Mouse (Mus musculus) midbrain, embryonic 12.5 days (tissue): ENCODE data around the gene Phlpp2. TPM values are rescaled to one million over a fixed set of nuclear protein-coding genes. Genes with fewer than 3 reads are reported as not detected.

Experiments
- ATAC-seq: fragments of 200-750 bp; cut with Nextera tagmentation; 2 replicates; pipeline ENCODE4 v1.8.0; 2017; ENCODE audit warnings: low read depth, moderate TSS enrichment, moderate library complexity; ENCODE audit not compliant: low FRiP score
- H3K27ac ChIP-seq: fragments of 300-500 bp; sonication (generic); replicated peaks from 2 replicates; pipeline ENCODE4 v1.5.1; 2016; ENCODE audit warnings: mild to moderate bottlenecking
- H3K27me3 ChIP-seq: fragments of 300-500 bp; sonication (generic); 2 replicates; pipeline ENCODE4 v1.6.1; 2016; ENCODE audit warnings: mild to moderate bottlenecking
- H3K36me3 ChIP-seq: fragments of 300-500 bp; sonication (generic); 2 replicates; pipeline ENCODE4 v1.6.1; 2016
- H3K4me1 ChIP-seq: fragments of 300-500 bp; sonication (generic); 2 replicates; pipeline ENCODE4 v1.6.1; 2016
- H3K4me2 ChIP-seq: fragments of 300-500 bp; sonication (generic); replicated peaks from 2 replicates; pipeline ENCODE4 v1.6.1; 2016; ENCODE audit warnings: mild to moderate bottlenecking, moderate library complexity
- H3K4me3 ChIP-seq: fragments of 300-500 bp; sonication (generic); 2 replicates; pipeline ENCODE4 v1.5.1; 2016; ENCODE audit warnings: mild to moderate bottlenecking
- H3K9ac ChIP-seq: fragments of 300-500 bp; sonication (generic); replicated peaks from 2 replicates; pipeline ENCODE4 v1.6.1; 2016; ENCODE audit warnings: mild to moderate bottlenecking, moderate library complexity
- H3K9me3 ChIP-seq: fragments of 300-500 bp; sonication (generic); 2 replicates; pipeline ENCODE4 v1.6.1; 2016; ENCODE audit warnings: mild to moderate bottlenecking
- WGBS: fragments of 180-500 bp; shearing (Covaris S2); methylation state at CpG from one replicate; pipeline ENCODE4 v1.1.7; 2016; 5-methylcytosine and 5-hydroxymethylcytosine counted together
- polyA plus RNA-seq: library from polyadenylated mRNA; unstranded; fragments of >200 nt; fragmentation: Nextera tagmentation; extraction: Ambion mirVana; gene quantifications from 2 replicates; pipeline ENCODE4 v1.2.1, GENCODE M21; 2016

The Phlpp2 gene
- polyA plus RNA-seq, 1 experiment from 2014 or later = 3.9 TPM

DNA sequence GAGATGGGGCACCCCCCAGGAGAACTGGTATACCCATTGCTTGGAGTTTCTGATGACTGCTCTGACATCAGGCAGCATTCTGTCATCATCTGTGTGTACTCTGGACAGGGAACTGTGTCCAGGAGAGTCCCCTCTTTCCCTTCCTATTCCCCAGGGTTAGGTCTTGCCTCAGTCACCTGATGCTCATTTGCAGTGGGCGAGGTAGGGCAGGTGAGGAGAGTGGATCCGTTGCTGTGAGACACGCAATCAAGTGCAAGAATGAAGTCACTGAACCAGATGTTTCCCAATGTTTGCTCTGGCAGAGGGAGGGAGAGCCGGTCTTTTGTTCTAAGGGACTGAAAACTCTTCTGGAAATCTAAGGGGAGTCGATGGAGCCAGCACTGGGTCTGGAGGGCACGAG, 111.0 kb downstream of the Phlpp2 start:
- peaks cover 11% of the 10 kb centered on the region; the same call in 1 of the 2 replicates for H3K9me3 ChIP-seq
- WGBS = 78% methylated on average over 6 of the region's 6 CpGs

DNA sequence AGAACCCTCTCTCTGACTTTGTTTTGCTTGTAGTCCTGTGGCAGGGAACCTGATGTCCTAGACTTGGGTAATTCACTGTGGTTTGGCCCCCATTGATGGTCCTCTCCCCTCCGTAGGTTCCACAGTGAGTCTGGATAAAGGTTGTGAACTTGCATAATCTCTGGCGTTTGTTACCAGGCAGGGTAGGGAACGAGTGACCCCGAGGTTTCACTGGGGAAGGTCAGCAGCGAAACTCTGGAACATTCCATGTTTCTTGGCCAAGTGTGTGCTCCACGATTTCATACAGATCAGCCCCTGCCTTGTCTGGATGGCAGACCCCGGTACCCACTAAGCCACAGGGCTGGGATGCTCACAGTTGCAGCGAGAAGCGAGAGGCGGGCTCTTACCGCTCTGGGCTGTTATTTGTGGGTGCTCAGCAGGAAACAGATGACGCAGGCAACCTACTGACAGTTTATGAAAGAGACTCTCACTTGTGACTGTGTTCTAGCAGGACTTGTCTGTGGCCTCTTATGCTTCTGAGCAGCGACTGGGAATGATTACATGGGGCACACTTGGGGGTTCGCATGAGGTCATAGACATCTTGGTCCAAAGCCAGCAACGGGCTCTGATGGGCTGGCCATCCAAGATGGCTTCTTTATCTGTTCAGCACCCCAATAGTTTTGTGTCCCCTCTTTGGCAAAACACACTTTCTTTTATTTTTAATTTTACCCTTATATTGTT, 114.2 kb downstream of the Phlpp2 start:
- no peaks in the 10 kb centered on the region for H3K9me3 ChIP-seq
- no peaks in the 10 kb centered on the region for H3K36me3 ChIP-seq
- no peak for ATAC-seq
- H3K27ac ChIP-seq = no peak overlapping the region
- H3K4me2 ChIP-seq = no peak overlapping the region
- no peaks in the 10 kb centered on the region for H3K27me3 ChIP-seq
- H3K4me3 ChIP-seq = no peak overlapping the region
- no peak overlapping the region for H3K9ac ChIP-seq
- 74% methylated on average over 15 of the region's 15 CpGs for WGBS
- H3K4me1 ChIP-seq = no peaks in the 10 kb centered on the region

More for the DNA sequence above, 111.0 kb downstream of the Phlpp2 start:
- H3K27me3 ChIP-seq = no peaks in the 10 kb centered on the region
- ATAC-seq = no peak
- H3K4me3 ChIP-seq = no peak overlapping the region
- H3K36me3 ChIP-seq = no peaks in the 10 kb centered on the region
- no peak overlapping the region for H3K4me2 ChIP-seq
- no peak overlapping the region for H3K9ac ChIP-seq
- H3K27ac ChIP-seq = no peak overlapping the region
- H3K4me1 ChIP-seq = no peaks in the 10 kb centered on the region

DNA sequence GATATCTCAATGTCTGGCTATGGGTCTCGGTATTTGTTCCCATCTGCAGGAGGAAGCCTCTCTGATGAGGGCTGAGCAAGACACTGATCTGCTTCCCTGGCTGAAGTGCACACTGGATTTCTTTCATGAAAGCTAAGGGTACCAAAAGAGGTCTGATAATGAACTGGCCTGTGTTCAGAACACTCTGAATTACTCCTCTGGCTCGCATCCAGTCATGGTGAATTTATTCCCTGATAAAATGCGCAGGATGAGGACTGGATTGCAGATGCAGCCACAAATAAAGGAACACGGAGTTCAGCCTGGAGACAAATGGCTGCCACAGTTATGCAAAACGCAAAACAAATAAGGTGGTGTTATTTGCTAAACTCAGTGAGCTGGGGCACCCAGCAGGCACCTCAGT, 115.6 kb downstream of the Phlpp2 start:
- H3K4me3 ChIP-seq = no peak overlapping the region
- ATAC-seq = no peak
- no peaks in the 10 kb centered on the region for H3K4me1 ChIP-seq
- no peaks in the 10 kb centered on the region for H3K27me3 ChIP-seq
- no peak overlapping the region for H3K27ac ChIP-seq
- H3K9ac ChIP-seq = no peak overlapping the region
- 37% methylated on average over 5 of the region's 5 CpGs for WGBS
- H3K4me2 ChIP-seq = no peak overlapping the region
- no peaks in the 10 kb centered on the region for H3K9me3 ChIP-seq
- no peaks in the 10 kb centered on the region for H3K36me3 ChIP-seq

DNA sequence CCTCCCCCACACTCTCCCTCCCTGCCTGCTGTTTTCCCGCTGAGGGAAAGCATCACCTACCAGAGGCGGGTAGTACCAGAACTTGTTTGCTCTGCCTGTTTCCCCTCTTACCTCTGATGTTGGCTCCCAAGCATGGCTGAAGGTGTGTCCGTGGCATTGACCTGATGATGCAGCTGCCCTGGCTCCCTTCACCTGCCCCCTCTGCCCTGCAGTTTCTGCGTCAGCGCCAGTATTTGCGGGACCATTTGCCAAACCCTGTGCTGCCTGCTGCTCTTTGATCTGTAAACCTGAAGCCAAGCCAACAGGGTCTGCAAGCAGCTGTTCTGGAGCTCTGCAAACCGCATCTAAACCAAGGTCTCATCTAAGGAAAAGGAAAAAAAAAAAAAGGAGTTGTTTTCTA, 118.0 kb downstream of the Phlpp2 start:
- no peak for ATAC-seq
- no peaks in the 10 kb centered on the region for H3K9me3 ChIP-seq
- H3K27me3 ChIP-seq = no peaks in the 10 kb centered on the region
- 85% methylated on average over 7 of the region's 7 CpGs for WGBS
- no peaks in the 10 kb centered on the region for H3K4me1 ChIP-seq
- no peak overlapping the region for H3K9ac ChIP-seq
- H3K27ac ChIP-seq = no peak overlapping the region
- H3K4me3 ChIP-seq = no peak overlapping the region
- H3K36me3 ChIP-seq = no peaks in the 10 kb centered on the region
- H3K4me2 ChIP-seq = no peak overlapping the region

DNA sequence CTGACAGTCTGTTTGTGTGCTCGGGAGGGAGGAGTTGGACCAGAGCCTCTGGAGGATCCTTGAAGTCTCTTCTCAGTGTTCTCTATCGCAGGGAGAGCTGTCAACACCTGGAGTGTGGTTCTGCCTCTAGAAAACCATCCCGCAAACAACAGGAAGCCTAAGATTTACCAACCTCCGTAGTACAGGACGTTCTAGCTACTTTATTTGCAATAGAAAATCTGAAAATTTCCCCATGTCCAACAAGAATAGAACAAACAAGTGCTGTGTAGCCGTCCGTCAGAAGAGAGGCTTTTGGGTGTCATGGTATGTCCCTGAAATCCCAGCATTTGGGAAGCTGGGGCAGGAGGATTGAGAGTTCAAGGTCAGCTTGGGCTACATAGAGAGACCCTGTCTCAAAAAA, 119.4 kb downstream of the Phlpp2 start:
- no peak for ATAC-seq
- Histone ChIP-seq H3K36me3 (no peaks in the 10 kb centered on the region), H3K4me1 (no peaks in the 10 kb centered on the region), H3K27me3 (no peaks in the 10 kb centered on the region), H3K4me2 (no peak overlapping the region), H3K4me3 (no peak overlapping the region), H3K27ac (no peak overlapping the region), H3K9me3 (no peaks in the 10 kb centered on the region), H3K9ac (no peak overlapping the region)
- WGBS = 87% methylated on average over 7 of the region's 7 CpGs

DNA sequence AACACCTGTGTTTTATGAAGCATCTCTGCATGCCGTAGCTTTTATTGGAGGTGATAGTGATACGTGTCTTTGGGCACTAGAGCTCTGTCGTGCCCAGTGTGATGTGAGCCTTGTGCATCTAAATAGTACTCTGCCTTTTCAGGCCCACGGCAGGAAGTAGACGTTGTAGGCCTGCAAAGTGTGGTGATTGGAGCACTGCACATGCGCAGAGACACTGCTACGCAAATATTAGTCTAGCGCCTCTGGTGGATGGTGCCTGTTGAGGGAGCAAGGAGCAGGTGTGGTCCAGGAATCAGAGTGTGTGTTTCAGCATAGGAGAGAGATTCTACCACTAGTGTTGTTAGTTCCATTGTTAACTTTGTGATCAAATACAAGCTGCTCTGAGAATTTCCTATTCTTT, 120.8 kb downstream of the Phlpp2 start:
- no peaks in the 10 kb centered on the region for H3K4me1 ChIP-seq
- H3K36me3 ChIP-seq = no peaks in the 10 kb centered on the region
- ATAC-seq = no peak
- H3K4me3 ChIP-seq = no peak overlapping the region
- H3K27ac ChIP-seq = no peak overlapping the region
- H3K9ac ChIP-seq = no peak overlapping the region
- no peak overlapping the region for H3K4me2 ChIP-seq
- no peaks in the 10 kb centered on the region for H3K9me3 ChIP-seq
- 92% methylated on average over 8 of the region's 8 CpGs for WGBS
- no peaks in the 10 kb centered on the region for H3K27me3 ChIP-seq

DNA sequence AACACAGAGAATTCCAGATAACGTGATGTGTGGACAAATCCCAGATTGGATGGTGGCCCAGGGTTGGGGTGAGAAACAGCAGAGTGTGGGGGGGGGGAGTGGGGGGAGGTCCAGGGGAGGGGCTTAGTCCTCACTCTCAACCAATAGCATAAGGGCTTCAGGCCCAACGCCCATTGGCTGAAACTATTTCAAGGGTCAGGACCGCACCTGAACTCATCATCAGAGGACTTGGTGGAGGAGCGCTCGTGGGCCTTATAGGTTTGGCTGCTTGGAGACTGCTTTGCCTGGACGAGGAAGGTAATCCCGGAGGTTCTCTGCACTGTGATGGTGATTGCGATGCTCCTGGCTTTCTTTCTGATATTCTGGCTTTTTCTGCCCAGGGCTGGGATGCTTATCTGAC, 121.9 kb downstream of the Phlpp2 start, which contains the start of gene Tat:
Gene Tat, plus strand, starts transcription at position 214 of the 400 bp plus-strand sequence.
- H3K9ac ChIP-seq = no peak within 1 kb of the TSS
- H3K4me3 ChIP-seq = no peak within 1 kb of the TSS
- no peaks in the 10 kb centered on the region for H3K9me3 ChIP-seq
- no peak for ATAC-seq
- H3K27ac ChIP-seq = no peak within 1 kb of the TSS
- no peaks in the 10 kb centered on the region for H3K27me3 ChIP-seq
- H3K4me1 ChIP-seq = no peaks in the 10 kb centered on the region
- no peaks in the 10 kb centered on the region for H3K36me3 ChIP-seq
- H3K4me2 ChIP-seq = no peak within 1 kb of the TSS
- 83% methylated on average over 8 of the region's 8 CpGs for WGBS

DNA sequence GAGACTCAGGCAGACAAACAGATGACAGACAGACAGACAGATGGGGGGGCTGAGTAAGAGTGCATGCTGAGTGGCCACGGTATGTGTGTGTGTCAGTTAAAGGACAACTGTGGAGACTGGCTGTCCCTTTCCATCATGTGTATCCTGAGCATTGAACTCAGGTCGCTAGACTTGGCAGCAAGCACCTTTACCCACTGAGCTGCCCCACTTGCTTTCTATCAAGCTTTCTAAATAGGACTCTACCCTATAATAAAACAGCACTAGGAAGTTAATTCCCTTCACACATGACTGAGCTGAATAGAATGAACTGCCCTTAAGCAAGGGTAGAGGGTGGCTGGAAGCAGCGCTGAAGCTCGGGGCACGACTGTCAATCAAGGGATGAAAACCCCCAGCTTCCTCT, 123.8 kb downstream of the Phlpp2 start:
- Histone ChIP-seq H3K4me1 (no peaks in the 10 kb centered on the region), H3K36me3 (no peaks in the 10 kb centered on the region), H3K9ac (no peak overlapping the region), H3K9me3 (no peaks in the 10 kb centered on the region), H3K4me2 (no peak overlapping the region), H3K27me3 (no peaks in the 10 kb centered on the region), H3K27ac (no peak overlapping the region), H3K4me3 (no peak overlapping the region)
- 71% methylated on average over 5 of the region's 5 CpGs for WGBS
- ATAC-seq = no peak

DNA sequence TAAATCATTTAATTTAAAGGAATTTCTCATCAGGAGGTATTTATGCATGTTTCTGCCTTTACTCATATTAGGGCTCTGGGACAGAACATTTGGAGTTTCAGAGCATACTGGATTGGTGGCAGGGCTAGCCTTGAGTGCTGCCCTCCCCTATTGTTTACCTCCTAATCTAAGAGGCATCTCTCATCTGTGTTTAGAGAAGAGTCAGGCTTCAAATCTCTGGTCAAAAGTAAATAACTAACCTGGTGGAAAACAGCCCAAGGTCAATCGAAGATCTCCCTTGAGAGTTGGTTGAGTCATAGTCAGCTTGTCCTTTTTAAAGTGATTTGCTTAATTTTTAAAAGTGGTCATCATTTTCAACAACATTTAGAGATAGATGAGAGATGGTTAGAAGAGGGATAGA, 124.6 kb downstream of the Phlpp2 start:
- no peak overlapping the region for H3K4me3 ChIP-seq
- H3K9ac ChIP-seq = no peak overlapping the region
- no peaks in the 10 kb centered on the region for H3K4me1 ChIP-seq
- 82% methylated on average over 1 of the region's 1 CpGs for WGBS
- no peaks in the 10 kb centered on the region for H3K36me3 ChIP-seq
- no peaks in the 10 kb centered on the region for H3K9me3 ChIP-seq
- H3K27ac ChIP-seq = no peak overlapping the region
- no peaks in the 10 kb centered on the region for H3K27me3 ChIP-seq
- no peak overlapping the region for H3K4me2 ChIP-seq
- no peak for ATAC-seq

Other genes with a start within 250 kb of the Phlpp2 start
- gene Ist1, start 175.3 kb upstream of the Phlpp2 start, polyA plus RNA-seq = 172 and 181 TPM in 2 replicates
- gene Zfp821, start 163.0 kb upstream of the Phlpp2 start, polyA plus RNA-seq = 74.6 and 80.7 TPM in 2 replicates
- 7.3 and 8.3 TPM in 2 replicates for gene Atxn1l, start 130.8 kb upstream of the Phlpp2 start, polyA plus RNA-seq
- gene Ap1g1, start 90.0 kb upstream of the Phlpp2 start, polyA plus RNA-seq = 67.1 and 72.4 TPM in 2 replicates
- gene Marveld3, start 93.7 kb downstream of the Phlpp2 start, polyA plus RNA-seq = 0.68 and 1.0 TPM in 2 replicates
- gene Tat, start 121.9 kb downstream of the Phlpp2 start, polyA plus RNA-seq = not detected in 2 replicates
- gene Chst4, start 171.2 kb downstream of the Phlpp2 start, polyA plus RNA-seq = not detected in 2 replicates
- gene Zfp612, start 211.2 kb downstream of the Phlpp2 start, polyA plus RNA-seq = 13.6 and 15.5 TPM in 2 replicates
- not detected in 2 replicates for gene Gm21964, start 232.7 kb downstream of the Phlpp2 start, polyA plus RNA-seq
- gene Gm17720, start 234.2 kb downstream of the Phlpp2 start, polyA plus RNA-seq = not detected in 2 replicates